Mouse (Mus musculus): ENCODE measurements around the gene Gm11733.
A peak's percentile ranks its signal among the peaks of the same experiment; 100 is the strongest.
"Not testable (repeated sequence)": the region's sequence is repeated elsewhere in the genome, so short reads cannot be mapped to it uniquely, and the experiment has no call there.

Gm11733 gene

DNA sequence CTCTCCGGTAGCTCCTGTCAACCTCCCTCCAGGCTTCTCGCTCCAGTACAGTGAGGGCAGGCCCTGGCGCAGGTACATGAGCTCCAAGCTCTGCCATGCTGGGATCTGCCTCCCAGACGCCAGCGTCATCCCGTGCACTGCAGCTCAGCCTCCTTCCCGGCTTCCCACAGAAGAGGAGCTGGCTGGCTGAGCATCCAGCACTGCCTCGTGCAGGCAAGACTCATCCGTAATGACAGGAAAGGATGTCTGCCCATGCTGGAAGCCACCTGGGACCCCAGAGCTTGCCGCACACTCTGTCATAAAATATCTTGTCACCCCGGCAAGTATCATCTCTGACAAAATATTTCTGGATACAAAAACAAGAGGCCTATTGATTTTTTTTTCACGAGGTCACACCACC is at the start of gene Gm11733:
Gene Gm11733 (plus strand): TSS at position 171 of the 400 bp plus-strand sequence.
- no peak for DNase-seq (ENCODE audit: low spot score)

DNA sequence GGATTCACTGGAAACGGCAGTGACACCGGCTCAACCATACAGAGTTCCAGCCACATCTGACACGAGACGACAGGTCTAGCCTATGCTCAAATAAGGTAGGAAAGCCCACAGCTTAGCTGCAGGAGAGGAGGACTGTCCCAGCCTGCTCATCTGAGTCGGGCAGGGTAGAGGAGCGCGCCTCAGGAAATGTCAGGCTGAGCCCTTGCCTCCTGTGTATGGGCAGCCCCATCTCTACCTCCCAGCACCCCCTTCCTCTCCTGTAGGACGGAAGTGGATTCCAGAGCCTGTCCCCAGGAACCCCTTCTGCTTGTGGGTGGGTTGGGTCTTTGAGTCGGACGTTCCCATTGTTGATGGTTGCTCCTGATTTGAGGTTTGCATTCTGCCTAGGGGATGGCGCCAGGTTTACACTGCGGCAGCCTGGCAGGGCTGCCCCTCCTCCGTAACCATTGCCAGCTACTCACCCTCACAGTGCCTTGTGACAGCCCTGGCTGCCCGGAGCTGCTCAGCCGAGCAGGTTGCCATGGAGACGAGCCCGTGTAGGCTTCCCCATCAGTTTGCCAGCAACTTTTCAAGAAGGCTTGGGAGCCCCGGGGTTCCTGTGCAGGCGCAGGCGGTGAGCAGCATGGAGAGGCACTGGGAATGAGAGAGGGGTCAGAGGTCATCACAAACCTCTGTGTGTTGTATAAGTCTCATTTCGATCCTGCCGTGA is 47.6 kb upstream of the Gm11733 start:
- no peak for DNase-seq (ENCODE audit: low spot score)

DNA sequence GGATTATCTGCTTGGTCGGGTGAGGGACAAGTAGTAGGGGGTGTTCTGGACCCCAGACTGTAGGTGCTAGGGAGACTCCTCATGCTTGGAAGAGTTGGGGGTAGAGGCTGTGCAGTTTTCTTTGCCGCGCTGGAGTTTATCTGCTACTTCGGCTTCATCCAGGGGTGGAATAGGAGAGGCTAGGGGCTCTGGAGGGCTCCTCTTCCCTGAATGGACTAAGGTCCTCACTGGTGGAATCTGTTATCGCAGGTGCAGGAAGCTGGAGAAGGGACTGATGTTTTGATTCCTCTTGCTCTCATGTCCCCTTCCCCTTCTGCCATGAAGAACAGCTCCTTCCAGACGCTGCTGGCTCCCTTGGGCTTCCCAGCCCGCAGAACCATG is 47.1 kb upstream of the Gm11733 start:
- DNase-seq (ENCODE audit: low spot score) = no peak

DNA sequence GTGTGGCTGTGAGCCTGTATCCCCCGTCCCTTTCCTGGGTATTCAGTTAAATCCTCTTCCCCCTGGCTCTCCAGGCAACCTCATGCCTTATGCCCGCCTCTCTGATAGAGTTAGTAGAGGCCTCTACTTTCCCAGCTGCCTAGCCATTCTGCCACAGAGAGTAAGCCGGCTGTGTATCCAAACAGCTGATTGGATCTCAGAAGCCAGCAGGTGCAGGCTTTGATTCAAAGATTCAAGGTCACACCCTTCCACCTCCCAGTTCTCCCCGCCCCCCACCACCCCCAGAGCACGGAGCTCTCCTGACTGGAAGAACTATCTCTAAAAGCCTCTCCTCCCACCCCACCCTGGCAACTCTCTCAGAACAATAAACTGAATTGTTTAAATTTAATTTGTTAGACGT is 45.8 kb upstream of the Gm11733 start:
- no peak for DNase-seq (ENCODE audit: low spot score)

DNA sequence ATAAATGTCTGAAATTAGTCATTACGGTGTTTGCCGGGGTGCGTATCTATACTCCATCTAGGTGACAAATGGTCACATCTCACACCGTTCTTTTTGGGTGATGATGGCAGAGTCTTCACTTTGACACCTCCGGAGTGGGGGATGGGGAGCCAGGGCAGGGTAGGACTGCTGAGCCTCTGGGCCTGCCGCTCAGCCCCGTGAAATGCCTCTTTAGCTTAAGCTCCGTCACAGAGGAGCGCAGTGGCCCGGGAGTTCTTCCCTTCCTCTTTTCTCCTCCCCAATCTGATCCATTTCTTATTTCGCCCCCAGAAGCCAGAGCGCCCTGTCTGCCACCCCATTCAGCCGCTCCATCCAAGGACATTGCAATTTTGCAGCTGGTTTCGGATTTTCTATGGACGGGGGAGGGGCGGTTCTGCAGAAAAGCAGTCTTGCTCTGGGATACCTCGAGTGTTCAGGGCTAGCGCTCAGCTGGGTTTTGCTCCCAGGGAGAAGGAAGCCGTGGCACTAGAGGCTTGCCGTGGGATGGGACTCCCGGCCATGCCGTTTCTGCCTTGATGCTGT is 43.2 kb upstream of the Gm11733 start:
- DNase-seq (ENCODE audit: low spot score) = no peak

DNA sequence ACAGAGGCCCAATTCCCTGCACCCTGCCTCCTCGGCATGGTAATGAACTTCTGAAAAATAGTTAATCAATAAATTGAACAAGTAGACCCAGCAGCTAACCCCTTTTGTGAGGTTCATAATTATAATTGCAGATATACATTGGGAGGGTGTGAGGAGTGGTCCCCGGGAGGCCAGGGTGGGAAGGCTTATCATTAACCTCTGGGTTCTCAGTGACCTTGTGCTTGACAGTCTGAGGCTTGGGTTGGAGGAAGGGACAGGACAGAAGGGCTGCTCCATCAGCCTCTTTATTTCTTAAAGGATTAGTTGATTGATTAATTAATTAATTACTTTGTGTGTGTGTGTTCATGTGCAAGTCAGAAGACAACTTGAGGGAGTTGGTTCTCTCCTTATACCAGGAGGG is 40.1 kb upstream of the Gm11733 start:
- no peak for DNase-seq (ENCODE audit: low spot score)

DNA sequence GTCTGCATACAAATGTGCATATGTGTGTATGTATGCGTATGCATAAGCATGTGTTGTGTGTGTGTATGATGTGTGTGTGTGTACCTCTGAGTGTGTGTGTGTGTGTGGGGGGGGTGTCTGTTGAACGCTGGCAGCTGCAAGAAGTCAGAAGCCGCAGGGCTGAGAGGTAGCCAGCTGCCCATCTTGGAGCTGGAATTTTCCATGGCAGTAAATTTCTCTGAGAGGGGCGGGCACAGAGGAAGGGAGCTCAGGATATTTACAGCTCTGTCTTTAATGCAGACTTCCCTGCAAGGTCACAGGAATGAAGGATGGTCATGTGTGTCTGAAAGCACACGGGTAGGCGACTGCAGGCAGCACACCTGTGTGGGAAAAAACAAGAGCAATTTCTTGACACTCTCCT is 38.5 kb upstream of the Gm11733 start:
- no peak for DNase-seq (ENCODE audit: low spot score)

DNA sequence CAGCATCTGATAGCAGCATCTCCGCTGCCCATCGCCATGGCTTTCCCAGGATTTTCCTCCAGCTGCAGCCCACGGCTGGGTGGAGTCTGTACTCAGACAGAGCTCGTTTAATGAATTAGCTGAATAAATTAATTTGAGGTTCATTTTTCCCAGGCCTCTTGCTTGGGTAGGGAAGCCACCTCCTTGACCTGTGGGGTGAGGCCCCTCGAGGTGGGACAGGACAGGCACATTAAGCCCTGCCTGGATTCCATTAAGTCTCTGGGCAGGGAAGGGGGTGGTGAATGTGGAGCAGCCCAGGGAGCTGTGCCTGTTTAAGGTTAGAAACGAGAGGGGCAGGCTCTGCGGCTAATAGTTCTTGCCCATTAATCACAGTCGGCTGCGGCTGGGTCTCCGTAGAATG is 30.1 kb upstream of the Gm11733 start:
- DNase-seq (ENCODE audit: low spot score) = no peak

DNA sequence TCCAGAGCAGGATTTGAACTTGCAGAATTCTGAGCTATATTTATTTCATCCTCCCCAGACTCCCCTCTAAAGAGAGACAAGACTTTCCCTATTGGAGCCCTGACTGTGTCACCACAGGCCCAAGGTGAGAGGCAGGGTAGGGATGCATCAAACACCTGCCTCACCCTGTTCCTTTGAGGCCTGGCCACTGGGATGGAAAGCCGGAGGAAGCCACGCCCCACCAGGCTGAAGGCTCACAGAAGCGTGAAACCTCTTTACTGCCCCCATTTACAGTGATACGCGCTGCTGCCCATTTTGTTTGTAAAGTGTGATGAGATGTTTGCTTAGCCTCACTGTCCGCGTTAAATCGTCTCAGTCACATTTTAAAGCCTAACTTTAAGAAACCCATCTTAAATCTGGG is 25.0 kb upstream of the Gm11733 start:
- no peak for DNase-seq (ENCODE audit: low spot score)

DNA sequence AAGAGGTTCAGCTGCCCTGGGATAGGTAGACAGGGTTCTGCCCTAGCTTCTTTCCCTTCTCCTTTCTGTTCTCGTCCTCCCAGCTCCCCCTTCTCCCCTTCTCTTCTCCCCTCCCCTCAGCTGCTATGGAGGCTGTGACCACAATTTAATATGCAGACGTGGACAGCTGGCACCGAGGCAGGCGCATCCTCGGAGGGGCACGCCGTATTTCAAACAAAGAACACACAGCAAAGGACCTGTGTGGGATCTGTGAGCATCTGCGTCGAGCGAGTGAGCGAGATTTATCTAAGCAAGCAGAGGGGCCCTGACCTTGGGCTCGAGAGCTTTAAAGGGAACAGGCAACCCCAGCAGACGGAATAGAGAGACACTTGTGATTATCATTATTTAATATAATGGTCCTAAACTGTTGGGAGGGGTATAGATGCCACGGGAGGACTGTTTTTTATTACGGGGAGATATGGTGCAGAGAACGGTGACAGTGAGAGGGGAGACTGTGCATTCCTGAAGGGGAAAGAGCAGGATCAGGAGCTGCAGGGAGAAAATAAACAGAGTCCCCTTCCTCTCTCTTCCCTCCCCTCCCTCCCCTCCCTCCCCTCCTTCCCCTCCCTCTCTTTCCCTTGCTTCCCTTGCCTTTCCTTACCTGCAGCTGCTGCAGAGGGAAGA is 21.8 kb upstream of the Gm11733 start:
- no peak for DNase-seq (ENCODE audit: low spot score)

DNA sequence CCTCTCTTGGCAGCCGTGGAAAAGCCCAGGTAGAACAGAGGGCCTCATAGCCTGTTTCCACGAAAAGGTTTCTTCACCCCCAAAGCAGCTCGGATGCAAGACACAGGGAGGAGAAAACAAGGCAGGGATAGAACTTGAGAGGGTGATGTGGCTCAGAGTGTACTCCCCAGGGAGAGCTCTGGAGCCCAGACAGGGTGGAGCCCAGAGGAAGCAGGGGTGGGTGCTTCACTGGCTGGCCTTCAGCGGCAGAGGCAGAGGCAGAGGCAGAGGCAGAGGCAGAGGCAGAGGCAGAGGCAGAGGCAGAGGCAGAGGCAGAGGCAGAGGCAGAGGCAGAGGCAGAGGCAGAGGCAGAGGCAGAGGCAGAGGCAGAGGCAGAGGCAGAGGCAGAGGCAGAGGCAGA is 20.8 kb upstream of the Gm11733 start:
- DNase-seq (ENCODE audit: low spot score) = not testable (repeated sequence)

DNA sequence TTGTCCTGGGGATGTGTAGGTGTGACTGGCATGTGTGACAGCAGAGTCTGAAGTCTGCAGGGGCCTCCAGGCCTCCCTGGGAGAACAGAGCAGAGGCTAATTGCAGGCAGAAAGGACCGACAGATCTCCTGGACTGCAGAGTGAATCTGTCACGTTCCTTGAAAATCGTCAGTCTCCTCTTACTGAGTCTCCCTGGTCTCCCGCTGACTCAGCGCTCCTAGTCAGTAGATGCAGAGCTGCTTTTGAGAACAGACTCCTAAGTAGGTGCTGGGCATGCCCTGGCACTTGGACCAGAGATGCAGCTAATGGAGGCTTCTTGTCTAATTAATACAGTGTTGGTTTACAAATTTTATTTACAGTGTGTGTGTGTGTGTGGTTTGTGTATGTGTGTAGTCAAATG is 17.9 kb upstream of the Gm11733 start:
- DNase-seq (ENCODE audit: low spot score) = no peak

DNA sequence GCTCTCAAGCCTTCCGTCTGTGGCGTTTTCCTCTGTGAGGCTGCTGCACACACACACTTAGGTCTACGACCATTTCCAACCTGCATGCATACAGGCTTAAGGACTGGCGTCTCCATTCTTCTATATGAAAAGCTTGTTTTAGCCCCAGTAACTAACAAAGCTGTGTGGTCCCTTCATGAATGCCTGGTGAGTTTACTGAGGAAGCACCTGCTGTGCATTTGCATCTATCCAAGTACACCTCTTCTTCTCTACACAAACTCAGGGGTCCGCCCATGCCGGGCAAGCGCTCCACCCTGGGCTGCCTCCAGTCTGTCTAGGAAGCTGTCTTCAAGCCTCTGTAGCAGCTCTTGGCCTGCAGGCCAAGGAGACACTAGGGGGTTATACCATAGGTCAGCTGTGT is 17.3 kb upstream of the Gm11733 start:
- no peak for DNase-seq (ENCODE audit: low spot score)

DNA sequence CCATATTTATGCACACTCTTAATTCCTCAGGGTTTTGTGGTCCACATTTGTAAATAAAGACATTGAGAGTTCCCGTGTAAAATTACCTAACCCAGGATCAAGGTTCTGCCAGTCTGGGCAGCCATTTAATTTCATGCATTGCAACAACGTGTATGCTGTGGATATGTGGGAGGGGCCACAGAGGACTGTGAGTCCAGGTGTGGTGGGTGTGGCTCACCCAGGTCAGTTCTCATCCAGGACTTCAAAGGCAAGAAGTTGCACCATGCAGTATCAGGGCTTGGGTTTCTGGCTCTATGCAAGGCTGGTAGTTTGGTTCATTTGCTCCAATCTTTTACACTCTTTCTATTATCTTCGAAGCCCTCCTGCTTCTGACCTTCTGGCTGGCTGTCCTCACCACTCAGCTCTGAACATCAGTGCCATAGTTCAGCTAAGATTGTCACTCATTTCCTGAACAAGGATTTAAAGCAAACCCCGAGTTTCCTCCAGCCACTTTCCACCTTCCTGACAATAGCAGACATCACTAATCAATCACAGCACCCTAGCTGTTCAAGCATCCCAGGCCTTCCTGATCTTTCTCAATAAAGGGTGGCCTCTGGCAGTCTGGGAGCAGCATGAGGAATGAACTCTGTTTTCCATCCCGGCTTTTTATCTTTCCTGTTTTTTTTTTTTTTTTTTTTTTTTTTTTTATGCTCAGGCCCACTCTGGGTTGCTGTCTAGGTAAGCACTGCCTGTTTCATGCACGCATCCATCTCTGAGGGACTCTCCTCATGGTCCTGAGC is 15.4 kb upstream of the Gm11733 start:
- DNase-seq (ENCODE audit: low spot score) = no peak

DNA sequence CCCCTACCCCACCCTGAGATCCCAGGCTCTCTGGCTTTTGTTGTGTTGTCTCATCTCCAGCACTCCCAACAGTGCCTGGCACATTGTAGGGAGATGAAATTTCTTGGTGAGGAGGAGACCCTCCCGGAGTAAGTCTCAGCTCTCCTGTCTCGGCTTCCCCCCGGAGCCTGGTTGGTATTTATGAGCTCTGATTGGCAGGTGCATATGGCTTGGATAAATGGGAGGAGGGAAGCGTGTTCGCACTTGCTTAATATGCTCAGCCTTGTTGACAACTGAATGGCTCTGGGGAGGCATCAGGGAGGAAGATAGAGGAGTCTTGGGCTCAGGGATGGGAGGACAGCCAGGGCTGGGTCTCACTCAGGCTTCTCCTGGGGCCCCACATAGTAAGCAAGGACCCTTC is 14.4 kb upstream of the Gm11733 start:
- DNase-seq (ENCODE audit: low spot score) = no peak

DNA sequence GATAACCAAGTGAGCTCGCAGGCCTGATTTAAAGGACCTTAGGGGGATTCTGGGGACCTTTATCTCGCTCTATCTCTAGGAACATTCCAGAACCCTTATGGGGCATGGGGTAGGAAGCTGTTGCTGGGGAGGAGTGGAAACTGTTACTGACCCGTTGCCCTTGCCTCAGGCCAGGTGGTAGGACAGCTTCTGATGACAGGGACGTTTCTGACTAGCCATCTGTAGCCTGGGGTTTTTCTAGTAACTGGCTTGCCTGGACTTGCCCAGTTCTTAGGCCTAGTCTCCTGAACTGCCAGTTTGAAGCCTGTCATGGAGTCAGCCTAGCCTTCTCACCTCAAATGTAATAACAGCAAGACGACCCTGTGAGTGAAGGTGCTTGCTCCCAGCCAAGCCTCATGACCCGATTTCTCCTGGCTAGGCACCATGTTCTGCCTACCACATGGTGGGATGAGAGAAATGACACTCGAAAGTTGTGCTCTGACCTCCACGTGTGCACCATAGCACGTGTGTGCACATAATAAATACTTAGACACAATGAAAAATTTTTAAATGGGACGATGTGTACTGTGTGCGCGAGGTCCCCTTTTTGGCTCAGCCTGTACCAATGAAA is 13.5 kb upstream of the Gm11733 start:
- DNase-seq (ENCODE audit: low spot score) = no peak

DNA sequence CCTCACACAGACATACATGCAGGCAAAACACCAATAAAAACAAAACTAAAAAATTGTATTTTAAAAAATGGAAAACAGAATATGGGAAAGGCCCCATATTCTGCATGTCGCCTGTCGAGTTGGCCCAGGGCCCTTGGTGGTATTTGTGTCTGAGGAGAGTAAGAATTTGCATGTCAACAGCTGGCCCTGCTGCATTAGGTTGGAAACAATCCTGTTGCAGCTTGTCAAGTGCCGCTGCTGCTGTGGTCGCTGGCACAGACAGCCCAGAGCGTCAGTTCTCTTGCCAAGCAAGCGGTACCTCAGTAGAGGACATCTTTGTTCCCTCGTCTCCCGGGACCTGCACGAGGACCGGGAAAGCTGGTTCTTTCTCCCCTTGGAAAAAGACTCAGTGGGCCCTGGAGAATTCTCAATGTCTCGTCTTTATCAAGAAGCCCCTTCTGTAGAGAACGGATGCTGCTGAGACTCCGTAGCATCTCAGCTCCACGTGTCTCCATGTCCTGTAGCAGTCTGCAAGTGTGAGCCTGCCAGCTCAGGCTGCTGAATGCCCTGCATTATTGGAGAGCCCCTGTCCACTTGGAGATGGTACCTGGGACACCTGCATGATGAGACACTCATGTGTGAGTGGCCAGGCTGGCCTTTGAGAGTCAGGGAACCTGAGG is 12.4 kb upstream of the Gm11733 start:
- DNase-seq (ENCODE audit: low spot score) = no peak

DNA sequence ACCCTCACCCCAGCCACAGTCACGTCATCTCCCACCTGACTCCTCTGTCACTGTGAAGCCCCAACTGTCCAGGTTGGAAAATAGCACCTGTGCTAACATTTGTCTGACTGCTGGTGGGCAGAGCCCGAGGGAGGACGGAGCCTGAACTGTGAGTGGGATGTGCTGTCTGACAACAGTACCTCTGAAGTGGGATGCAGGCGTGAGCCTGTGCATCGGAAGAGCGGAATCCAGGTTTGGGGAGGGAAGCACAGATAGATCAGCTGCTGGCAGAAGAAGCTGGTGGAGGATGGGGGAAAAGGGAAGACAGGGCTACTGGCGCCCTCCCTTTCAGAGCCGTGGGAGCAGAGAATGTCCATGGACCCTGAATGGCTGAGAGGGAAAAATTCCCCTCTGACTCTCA is 11.3 kb upstream of the Gm11733 start:
- no peak for DNase-seq (ENCODE audit: low spot score)

DNA sequence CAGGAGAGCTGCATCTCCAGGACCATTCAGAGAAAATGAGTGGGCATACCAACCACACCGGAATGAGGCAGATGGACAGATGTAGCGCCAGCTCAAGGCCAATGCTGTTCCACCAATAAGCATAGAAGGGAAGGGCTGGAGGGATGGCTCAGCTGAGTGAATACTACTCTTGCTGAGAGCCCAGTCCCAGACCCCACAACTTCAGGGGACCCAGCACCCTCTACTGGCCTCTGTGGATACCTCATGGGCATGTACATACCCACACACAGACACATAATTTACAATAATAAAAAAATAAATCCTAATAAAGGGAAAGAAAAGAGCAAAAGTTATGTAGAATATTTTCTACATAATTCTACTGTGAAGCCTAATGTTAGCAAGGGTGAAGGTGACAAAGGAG is 9.0 kb upstream of the Gm11733 start:
- DNase-seq (ENCODE audit: low spot score) = no peak

DNA sequence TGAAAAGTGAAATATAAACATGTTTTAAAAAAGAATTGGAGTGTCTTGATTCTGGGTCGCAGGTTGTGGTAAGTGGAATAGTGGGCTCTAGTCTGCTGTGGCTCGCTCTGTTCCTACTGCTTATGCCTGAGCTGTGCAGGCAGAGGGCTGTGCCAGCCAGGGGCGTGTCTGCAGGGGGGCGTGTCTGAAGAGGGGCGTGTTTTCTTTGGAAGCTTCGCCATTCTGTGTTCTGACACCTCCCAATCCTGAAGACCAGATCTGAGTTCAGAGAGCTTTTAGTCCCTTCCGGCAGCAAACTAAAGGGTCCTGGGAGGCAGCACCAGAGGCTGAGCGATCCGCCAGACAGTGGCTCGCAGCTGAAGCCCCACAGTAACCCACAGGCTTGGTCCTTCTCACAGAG is 8.5 kb upstream of the Gm11733 start:
- DNase-seq (ENCODE audit: low spot score) = peak; percentile 36

DNA sequence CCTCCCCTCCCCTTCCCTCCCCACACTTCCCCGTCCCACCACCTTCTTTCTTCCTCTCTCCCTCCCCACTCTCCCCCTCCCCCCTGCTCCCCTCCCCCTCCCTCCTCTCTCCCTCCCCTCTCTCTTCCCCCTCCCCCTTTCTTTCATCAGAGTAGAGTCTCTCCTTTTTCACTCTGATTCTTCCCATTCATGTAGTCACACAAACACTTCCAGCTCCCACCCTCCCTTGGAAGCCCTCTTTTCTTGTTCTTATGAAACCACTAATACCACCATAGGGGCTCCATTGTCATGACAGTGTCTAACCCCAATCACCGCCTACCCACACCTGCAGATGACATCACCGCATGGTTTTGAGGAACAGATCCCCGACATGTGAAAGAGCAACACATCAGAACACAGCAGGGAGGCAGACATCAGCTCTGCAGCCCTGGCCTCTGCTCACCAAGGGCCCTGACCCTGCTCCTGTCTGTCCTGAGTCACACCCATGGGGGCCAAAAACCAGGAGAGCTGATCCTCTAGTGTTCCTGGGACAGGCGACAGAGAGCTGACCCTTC is 7.5 kb upstream of the Gm11733 start:
- DNase-seq (ENCODE audit: low spot score) = no peak

Measured in lung, postnatal 25 days (tissue).